Comparison of ENCODE assay signal across 8 mouse cellular contexts in genomic region chr6:47454131-47454574, GRCm38 (mm10). TPM values are rescaled to one million over a fixed set of nuclear protein-coding genes. Genes with fewer than 3 reads are reported as not detected.
DNase-seq lines count a peak whose midpoint lies in the region; ATAC-seq and TF ChIP-seq lines count a peak whose summit lies in the region.

No protein-coding gene starts in this region.

- peak; percentile 89 for ATAC-seq in heart, embryonic 16.5 days (replicated peaks; ENCODE audit: extremely low read depth, insufficient read depth, low FRiP score)
- peak; percentile 92 for ATAC-seq in liver, embryonic 15.5 days (ENCODE audit: insufficient read depth)
- peak; percentile 88 for ATAC-seq in neural tube, embryonic 11.5 days (ENCODE audit: insufficient read depth, low FRiP score, low TSS enrichment)
- ATAC-seq in stomach, postnatal 0 days (ENCODE audit: low FRiP score, low TSS enrichment) = peak; percentile 96

- peaks cover 4% of the 10 kb centered on the region; the same call in 1 of the 2 replicates for H3K36me3 ChIP-seq in forebrain, embryonic 10.5 days (replicated peaks)
- no peaks in the 10 kb centered on the region for H3K36me3 ChIP-seq in heart, embryonic 16.5 days (ENCODE audit: control insufficient read depth, insufficient read depth)
- H3K36me3 ChIP-seq in liver, embryonic 15.5 days (replicated peaks) = no peaks in the 10 kb centered on the region
- H3K36me3 ChIP-seq in neural tube, embryonic 11.5 days (ENCODE audit: control insufficient read depth, insufficient read depth, low read length) = no peaks in the 10 kb centered on the region
- no peaks in the 10 kb centered on the region for H3K36me3 ChIP-seq in stomach, postnatal 0 days (ENCODE audit: control insufficient read depth, insufficient read depth, low read length)

- peak overlapping the region; percentile 100 for H3K27ac ChIP-seq in forebrain, embryonic 10.5 days
- H3K27ac ChIP-seq in heart, embryonic 16.5 days (ENCODE audit: low read length) = peak overlapping the region; percentile 97
- peak overlapping the region; percentile 96 for H3K27ac ChIP-seq in liver, embryonic 15.5 days (replicated peaks)
- peak overlapping the region; percentile 98 for H3K27ac ChIP-seq in neural tube, embryonic 11.5 days (ENCODE audit: low read depth, low read length)
- peak overlapping the region; percentile 99 for H3K27ac ChIP-seq in stomach, postnatal 0 days (replicated peaks)

- peak overlapping the region; percentile 87 for H3K4me2 ChIP-seq in heart, embryonic 16.5 days (ENCODE audit: low read depth, low read length)
- H3K4me2 ChIP-seq in liver, embryonic 15.5 days = peak overlapping the region; percentile 96
- H3K4me2 ChIP-seq in neural tube, embryonic 11.5 days (ENCODE audit: low read depth) = peak overlapping the region; percentile 82
- peak overlapping the region; percentile 83 for H3K4me2 ChIP-seq in stomach, postnatal 0 days (replicated peaks; ENCODE audit: low read depth)

- H3K4me3 ChIP-seq in forebrain, embryonic 10.5 days = peak overlapping the region; percentile 89
- peak overlapping the region; percentile 97 for H3K4me3 ChIP-seq in heart, embryonic 16.5 days (ENCODE audit: low read length)
- H3K4me3 ChIP-seq in liver, embryonic 15.5 days (replicated peaks) = peak overlapping the region; percentile 99
- H3K4me3 ChIP-seq in neural tube, embryonic 11.5 days (ENCODE audit: low read depth, low read length) = peak overlapping the region; percentile 73
- H3K4me3 ChIP-seq in stomach, postnatal 0 days (ENCODE audit: low read depth, low read length) = peak overlapping the region; percentile 97

- H3K9ac ChIP-seq in heart, embryonic 16.5 days (ENCODE audit: low read length) = peak overlapping the region; percentile 100
- H3K9ac ChIP-seq in liver, embryonic 15.5 days = peak overlapping the region; percentile 100
- peak overlapping the region; percentile 93 for H3K9ac ChIP-seq in neural tube, embryonic 11.5 days (ENCODE audit: low read length)
- peak overlapping the region; percentile 99 for H3K9ac ChIP-seq in stomach, postnatal 0 days (ENCODE audit: low read length)

- peak; percentile 58 to 61 for DNase-seq in CD8-positive naive resting alpha-beta T cell, adult 2 months (ENCODE audit: low read depth in 2 of 2, low spot score in 2 of 2)
- peak; percentile 20 for DNase-seq in brain, embryonic 18.5 days (ENCODE audit: low read depth, low spot score)
- peak; percentile 72 for DNase-seq in forebrain, embryonic 10.5 days (ENCODE audit: extremely low spot score, low spot score)
- peak; percentile 90 to 93 for DNase-seq in kidney, postnatal 36 days
- peak; percentile 78 for DNase-seq in neural tube, embryonic 11.5 days (ENCODE audit: low spot score)
- DNase-seq in stomach, postnatal 0 days (ENCODE audit: low spot score) = peak; percentile 91

- H3K4me1 ChIP-seq in forebrain, embryonic 10.5 days = peaks cover 35% of the 10 kb centered on the region
- H3K4me1 ChIP-seq in heart, embryonic 16.5 days (ENCODE audit: control insufficient read depth, insufficient read depth, low read length) = peaks cover 15% of the 10 kb centered on the region
- peaks cover 39% of the 10 kb centered on the region for H3K4me1 ChIP-seq in liver, embryonic 15.5 days (replicated peaks)
- H3K4me1 ChIP-seq in neural tube, embryonic 11.5 days (ENCODE audit: control insufficient read depth, insufficient read depth, low read length) = peaks cover 11% of the 10 kb centered on the region; the same call in 1 of the 2 replicates
- H3K4me1 ChIP-seq in stomach, postnatal 0 days (replicated peaks; ENCODE audit: control insufficient read depth, insufficient read depth) = no peaks in the 10 kb centered on the region

- TF ChIP-seq CTCF in stomach, postnatal 0 days (IDR thresholded peaks at IDR 0.05; ENCODE audit: low read depth) = no peak

- H3K9me3 ChIP-seq in forebrain, embryonic 10.5 days = no peaks in the 10 kb centered on the region
- no peaks in the 10 kb centered on the region for H3K9me3 ChIP-seq in heart, embryonic 16.5 days (replicated peaks; ENCODE audit: control insufficient read depth, low read length)
- H3K9me3 ChIP-seq in liver, embryonic 15.5 days (replicated peaks) = no peaks in the 10 kb centered on the region
- H3K9me3 ChIP-seq in neural tube, embryonic 11.5 days (ENCODE audit: control insufficient read depth, low read length) = no peaks in the 10 kb centered on the region
- no peaks in the 10 kb centered on the region for H3K9me3 ChIP-seq in stomach, postnatal 0 days (ENCODE audit: control insufficient read depth, low read length)

- TF ChIP-seq EP300 in stomach, postnatal 0 days (optimal IDR thresholded peaks at IDR 0.05) = no peak

- WGBS in forebrain, embryonic 10.5 days = 0% methylated on average over 60 of the region's 72 CpGs
- WGBS in heart, embryonic 16.5 days = under 1% methylated on average over 45 of the region's 72 CpGs
- WGBS in liver, embryonic 15.5 days (ENCODE audit: insufficient replicate concordance) = under 1% methylated on average over 40 of the region's 72 CpGs
- WGBS in neural tube, embryonic 11.5 days = 1% methylated on average over 10 of the region's 72 CpGs
- WGBS in stomach, postnatal 0 days = 0% methylated on average over 23 of the region's 72 CpGs

- H3K27me3 ChIP-seq in forebrain, embryonic 10.5 days (ENCODE audit: poor library complexity, severe bottlenecking) = no peaks in the 10 kb centered on the region
- no peaks in the 10 kb centered on the region for H3K27me3 ChIP-seq in heart, embryonic 16.5 days (ENCODE audit: control insufficient read depth, insufficient read depth, low read length)
- no peaks in the 10 kb centered on the region for H3K27me3 ChIP-seq in liver, embryonic 15.5 days
- H3K27me3 ChIP-seq in neural tube, embryonic 11.5 days (ENCODE audit: control insufficient read depth, insufficient read depth, low read length) = no peaks in the 10 kb centered on the region
- no peaks in the 10 kb centered on the region for H3K27me3 ChIP-seq in stomach, postnatal 0 days (ENCODE audit: control insufficient read depth, insufficient read depth, low read length)

RNA-seq across cellular contexts. Expression of gene Cul1, which starts 1.0 kb away (rescaled TPM):
- polyA plus RNA-seq in forebrain, embryonic 10.5 days (2016; fragmentation: Nextera tagmentation; extraction: Ambion mirVana) = 215 and 227 TPM in 2 replicates
- polyA plus RNA-seq in heart, embryonic 16.5 days (2015; fragmentation: Nextera tagmentation; extraction: Ambion mirVana) = 89.8 and 100.0 TPM in 2 replicates
- polyA plus RNA-seq in liver, embryonic 15.5 days (2015; fragmentation: Nextera tagmentation; extraction: Ambion mirVana) = 57.7 and 60.8 TPM in 2 replicates
- polyA plus RNA-seq in neural tube, embryonic 11.5 days (2014; fragmentation: Nextera tagmentation; extraction: Ambion mirVana) = 188 and 197 TPM in 2 replicates
- polyA plus RNA-seq in stomach, postnatal 0 days (2015; fragmentation: Nextera tagmentation; extraction: Ambion mirVana) = 61.1 and 67.9 TPM in 2 replicates

Comparison
In these comparisons a context has a peak if more than half of its experiments do, and no peak if none do; other contexts are left out.
1. Peak in every context shown above with its lines: DNase-seq, ATAC-seq, H3K4me3 ChIP-seq and H3K27ac ChIP-seq.
2. DNase-seq: peak in every context shown above with its lines; median percentile 92 in kidney, postnatal 36 days; 91 in stomach, postnatal 0 days; 78 in neural tube, embryonic 11.5 days; 72 in forebrain, embryonic 10.5 days; 60 in CD8-positive naive resting alpha-beta T cell, adult 2 months; 20 in brain, embryonic 18.5 days.